Mouse (Mus musculus): Measurements from ENCODE around the gene Tlk1.

Gene Tlk1

GRCm38 (mm10) chr2:70784447-70784846 is 41.1 kb downstream of the Tlk1 start:
- DNase-seq: no peak

- DNase-seq: no peak
Observed at GRCm38 (mm10) chr2:70783504-70783903, 42.0 kb downstream of the Tlk1 start.

GRCm38 (mm10) chr2:70779634-70780033 is 45.9 kb downstream of the Tlk1 start:
- DNase-seq: peak; percentile 57

GRCm38 (mm10) chr2:70776744-70777143 is 48.8 kb downstream of the Tlk1 start:
- DNase-seq: no peak

GRCm38 (mm10) chr2:70764734-70765133 is 60.8 kb downstream of the Tlk1 start:
- DNase-seq: no peak

- no peak for DNase-seq
Observed at GRCm38 (mm10) chr2:70762741-70763140, 62.8 kb downstream of the Tlk1 start.

- DNase-seq: peak; percentile 21
Observed at GRCm38 (mm10) chr2:70752149-70752548, 73.4 kb downstream of the Tlk1 start.

- DNase-seq: no peak
Observed at GRCm38 (mm10) chr2:70751655-70752054, 73.9 kb downstream of the Tlk1 start.

GRCm38 (mm10) chr2:70742588-70742987 is 82.9 kb downstream of the Tlk1 start:
- DNase-seq: no peak

- no peak for DNase-seq
Observed at GRCm38 (mm10) chr2:70741901-70742300, 83.6 kb downstream of the Tlk1 start.

- no peak for DNase-seq
Observed at GRCm38 (mm10) chr2:70736008-70736407, 89.5 kb downstream of the Tlk1 start.

GRCm38 (mm10) chr2:70735534-70735933 is 90.0 kb downstream of the Tlk1 start:
- no peak for DNase-seq

- no peak for DNase-seq
Observed at GRCm38 (mm10) chr2:70727089-70727488, 98.4 kb downstream of the Tlk1 start.

GRCm38 (mm10) chr2:70723610-70724243 is 101.8 kb downstream of the Tlk1 start:
- no peak for DNase-seq

GRCm38 (mm10) chr2:70710878-70711277 is 114.7 kb downstream of the Tlk1 start:
- DNase-seq: no peak

GRCm38 (mm10) chr2:70710236-70710635 is 115.3 kb downstream of the Tlk1 start:
- DNase-seq: no peak

GRCm38 (mm10) chr2:70708986-70709730 is 116.4 kb downstream of the Tlk1 start:
- no peak for DNase-seq

- no peak for DNase-seq
Observed at GRCm38 (mm10) chr2:70702403-70702802, 123.1 kb downstream of the Tlk1 start.

GRCm38 (mm10) chr2:70701571-70701970 is 124.0 kb downstream of the Tlk1 start:
- no peak for DNase-seq

GRCm38 (mm10) chr2:70700851-70701250 is 124.7 kb downstream of the Tlk1 start:
- no peak for DNase-seq

- no peak for DNase-seq
Observed at GRCm38 (mm10) chr2:70695712-70696111, 129.8 kb downstream of the Tlk1 start.

GRCm38 (mm10) chr2:70690195-70690594 is 135.3 kb downstream of the Tlk1 start:
- no peak for DNase-seq

- DNase-seq: no peak
Observed at GRCm38 (mm10) chr2:70688454-70689078, 137.0 kb downstream of the Tlk1 start.

GRCm38 (mm10) chr2:70682324-70682723 is 143.2 kb downstream of the Tlk1 start:
- DNase-seq: no peak

Data from cerebellum, adult 9-10 months (tissue).